Mouse (Mus musculus): Measurements from ENCODE around the gene Chrm4. TPM values are rescaled to one million over a fixed set of nuclear protein-coding genes. Genes with fewer than 3 reads are reported as not detected.

Chrm4 gene
- polyA plus RNA-seq, 1 experiment from 2014 or later = 0.57 TPM

DNA sequence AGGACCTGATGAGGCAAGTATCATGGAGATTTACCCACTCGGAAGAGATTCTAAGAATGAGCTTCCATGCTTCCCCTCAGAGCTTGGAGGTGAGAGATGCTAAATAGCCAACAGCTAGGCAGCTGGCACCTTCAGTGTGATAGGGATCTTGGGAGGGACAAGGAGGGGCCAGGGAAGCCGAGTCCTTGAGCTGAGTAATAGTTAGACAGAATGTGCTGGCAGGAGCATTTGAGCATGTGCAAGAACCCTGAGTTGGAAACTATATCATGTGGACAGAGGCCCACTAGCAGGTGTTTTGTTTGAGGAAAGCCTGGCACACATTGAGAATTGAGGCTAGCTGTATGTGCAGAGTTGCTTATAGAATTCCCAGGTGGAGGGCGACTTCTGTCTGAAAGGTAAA lies 14.4 kb upstream of the Chrm4 start:
- no peaks in the 10 kb centered on the region for H3K27me3 ChIP-seq (ENCODE audit: insufficient read depth, poor library complexity, severe bottlenecking)
- H3K36me3 ChIP-seq = peaks cover 86% of the 10 kb centered on the region
- no peaks in the 10 kb centered on the region for H3K9me3 ChIP-seq
- peaks cover 8% of the 10 kb centered on the region; the same call in 1 of the 2 replicates for H3K4me1 ChIP-seq
- no peak for DNase-seq (ENCODE audit: low spot score)
- H3K27ac ChIP-seq = no peak overlapping the region
- 60% methylated on average over 3 of the region's 3 CpGs for WGBS
- H3K4me3 ChIP-seq = no peak overlapping the region

DNA sequence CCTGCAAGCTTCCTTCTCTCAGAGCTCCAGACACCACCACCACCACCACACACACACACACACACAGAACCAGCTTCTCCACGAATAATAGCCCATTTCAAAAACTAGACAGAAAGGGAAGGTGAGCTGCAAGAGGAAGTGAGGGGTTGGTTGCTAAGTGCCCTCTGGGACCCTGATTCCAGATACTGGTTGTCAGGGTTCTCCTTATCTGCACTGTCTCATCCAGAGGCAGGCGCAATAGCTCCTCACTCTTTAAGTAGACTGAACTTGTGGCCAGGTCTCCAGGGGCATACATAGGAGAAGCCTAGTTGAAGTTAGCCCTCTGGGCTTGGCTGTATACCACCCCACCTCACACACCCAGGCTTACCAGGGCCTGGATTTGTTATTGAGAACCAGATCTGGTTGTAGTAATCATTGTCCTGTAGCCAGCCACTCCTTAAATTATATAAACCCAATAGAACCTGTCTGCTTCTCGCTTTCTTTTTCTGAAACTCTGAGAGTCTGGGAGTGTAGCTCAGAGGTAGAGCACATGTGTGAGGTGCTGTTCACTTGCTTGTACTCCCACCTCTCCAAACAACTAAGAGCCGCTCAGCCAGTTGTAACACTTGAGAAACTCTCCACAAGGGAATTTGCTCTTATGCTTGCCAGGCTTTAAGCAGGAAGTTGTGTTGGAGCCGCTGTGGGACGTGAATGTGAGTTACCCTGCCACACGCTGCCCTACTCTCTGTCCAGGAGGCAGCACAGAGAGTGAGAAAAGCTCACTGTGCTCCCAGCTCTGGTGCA lies 13.5 kb upstream of the Chrm4 start:
- H3K27me3 ChIP-seq (ENCODE audit: insufficient read depth, poor library complexity, severe bottlenecking) = no peaks in the 10 kb centered on the region
- DNase-seq (ENCODE audit: low spot score) = no peak
- peaks cover 8% of the 10 kb centered on the region; the same call in 1 of the 2 replicates for H3K4me1 ChIP-seq
- H3K9me3 ChIP-seq = no peaks in the 10 kb centered on the region
- WGBS = 78% methylated on average over 7 of the region's 7 CpGs
- H3K27ac ChIP-seq = no peak overlapping the region
- no peak overlapping the region for H3K4me3 ChIP-seq
- peaks cover 90% of the 10 kb centered on the region for H3K36me3 ChIP-seq

DNA sequence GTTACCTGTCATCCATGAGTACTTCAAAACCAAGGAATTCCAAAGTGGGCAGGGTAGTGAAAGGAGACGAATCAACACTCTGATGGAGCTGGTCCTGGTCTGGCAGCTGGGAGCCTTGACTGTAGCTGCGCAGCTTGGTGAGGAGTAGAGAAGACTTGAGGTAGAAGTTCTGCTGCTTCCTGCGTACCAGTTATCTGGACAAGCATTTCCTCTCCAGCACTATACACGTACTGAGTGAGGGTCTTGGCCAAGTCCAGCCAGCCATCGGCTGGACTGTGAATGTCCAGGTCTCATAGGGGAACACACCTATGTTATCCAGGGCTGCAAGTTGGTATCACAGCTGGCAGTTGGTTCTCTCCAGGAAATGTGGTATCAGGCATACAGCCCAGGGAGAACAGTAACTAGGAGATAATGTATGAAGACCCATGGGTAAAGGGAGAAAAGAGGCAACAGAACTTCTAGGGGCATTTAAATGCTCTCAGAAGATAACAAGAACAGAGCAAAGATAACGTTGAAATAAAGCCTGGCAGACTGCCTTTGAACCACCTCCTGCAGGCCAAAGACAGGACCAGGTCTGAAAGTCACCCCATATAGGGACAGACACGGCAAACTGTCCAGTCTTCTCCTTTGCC lies 10.6 kb upstream of the Chrm4 start:
- WGBS = 66% methylated on average over 7 of the region's 7 CpGs
- Histone ChIP-seq H3K27me3 (ENCODE audit: insufficient read depth, poor library complexity, severe bottlenecking) (peaks cover 14% of the 10 kb centered on the region), H3K9me3 (no peaks in the 10 kb centered on the region), H3K36me3 (peaks cover 71% of the 10 kb centered on the region), H3K27ac (no peak overlapping the region), H3K4me1 (peaks cover 11% of the 10 kb centered on the region), H3K4me3 (no peak overlapping the region)
- DNase-seq (ENCODE audit: low spot score) = no peak

DNA sequence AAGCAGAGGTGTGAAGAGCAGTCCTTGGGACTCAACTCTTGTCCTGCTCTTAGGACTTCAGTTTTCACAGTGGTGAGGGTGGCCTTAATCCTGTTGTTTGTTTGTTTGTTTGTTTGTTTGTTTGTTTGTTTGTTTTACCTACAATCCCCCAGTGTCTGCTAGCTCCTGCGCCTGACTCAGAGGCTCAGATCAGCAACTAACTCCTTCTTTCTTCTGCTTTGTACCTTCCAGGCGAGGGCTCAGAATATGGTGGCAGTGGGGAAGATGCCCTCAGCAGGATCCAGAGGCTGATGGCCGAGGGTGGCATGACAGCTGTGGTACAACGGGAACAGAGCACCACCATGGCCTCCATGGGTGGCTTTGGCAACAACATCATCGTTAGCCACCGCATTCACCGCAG lies 10.0 kb upstream of the Chrm4 start:
- peaks cover 17% of the 10 kb centered on the region for H3K4me1 ChIP-seq
- H3K4me3 ChIP-seq = no peak overlapping the region
- no peak for DNase-seq (ENCODE audit: low spot score)
- peaks cover 20% of the 10 kb centered on the region for H3K27me3 ChIP-seq (ENCODE audit: insufficient read depth, poor library complexity, severe bottlenecking)
- H3K9me3 ChIP-seq = no peaks in the 10 kb centered on the region
- H3K36me3 ChIP-seq = peaks cover 65% of the 10 kb centered on the region
- H3K27ac ChIP-seq = no peak overlapping the region
- 85% methylated on average over 7 of the region's 7 CpGs for WGBS

DNA sequence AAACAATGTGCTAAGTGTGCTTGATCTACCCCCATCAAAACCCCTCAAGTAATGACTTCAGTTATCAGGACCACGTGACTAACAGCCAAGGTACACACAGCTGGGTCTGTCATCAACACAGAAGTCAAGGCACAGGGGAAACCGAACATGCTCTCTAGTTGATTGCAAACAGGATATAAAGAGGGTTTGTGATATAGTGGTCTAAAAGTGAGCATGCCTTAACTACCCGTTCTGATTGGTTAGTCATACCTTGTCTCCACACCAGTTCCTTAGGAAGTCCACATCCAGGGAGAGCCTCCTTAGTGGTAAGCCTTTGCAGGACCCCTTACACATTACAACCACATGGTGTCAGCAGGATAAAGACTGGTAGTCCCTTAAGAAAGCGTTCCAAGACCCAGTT lies 6.9 kb upstream of the Chrm4 start:
- no peak overlapping the region for H3K4me3 ChIP-seq
- peaks cover 31% of the 10 kb centered on the region for H3K4me1 ChIP-seq
- peaks cover 38% of the 10 kb centered on the region for H3K36me3 ChIP-seq
- WGBS = 60% methylated on average over 4 of the region's 4 CpGs
- no peaks in the 10 kb centered on the region for H3K9me3 ChIP-seq
- peaks cover 49% of the 10 kb centered on the region for H3K27me3 ChIP-seq (ENCODE audit: insufficient read depth, poor library complexity, severe bottlenecking)
- no peak overlapping the region for H3K27ac ChIP-seq
- DNase-seq (ENCODE audit: low spot score) = no peak

DNA sequence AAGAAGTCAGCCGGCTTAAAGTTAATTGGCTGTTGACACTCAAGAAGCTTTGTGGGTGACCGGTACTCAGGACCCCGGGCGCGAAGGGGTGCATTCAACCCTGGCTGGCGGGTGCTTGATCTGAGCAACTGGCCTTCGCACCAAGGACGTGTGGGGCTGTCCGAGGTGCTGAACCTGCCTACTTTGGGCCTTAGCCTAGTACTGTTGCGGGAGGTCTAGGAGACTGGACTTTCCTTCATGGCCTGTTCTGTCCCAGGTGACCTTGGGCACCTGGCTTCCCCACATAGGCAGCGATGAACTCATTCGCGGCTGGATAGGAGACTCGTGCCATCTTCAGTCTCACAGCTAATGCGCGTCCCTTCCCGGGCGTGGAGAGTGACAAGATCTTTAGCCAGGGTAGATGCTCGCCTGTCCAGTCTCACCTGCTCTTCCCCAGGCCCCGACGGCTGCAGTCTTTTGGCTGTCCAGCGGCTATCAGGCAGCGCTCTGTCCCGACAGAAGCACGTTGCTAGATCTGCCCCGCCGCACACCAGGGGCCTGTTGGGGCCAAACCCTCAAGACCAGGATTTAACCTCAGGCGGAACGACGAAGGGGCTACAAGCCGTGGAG lies 5.8 kb upstream of the Chrm4 start:
- H3K4me3 ChIP-seq = peak overlapping the region; percentile 70
- H3K27me3 ChIP-seq (ENCODE audit: insufficient read depth, poor library complexity, severe bottlenecking) = peaks cover 53% of the 10 kb centered on the region
- no peak overlapping the region for H3K27ac ChIP-seq
- DNase-seq (ENCODE audit: low spot score) = no peak
- peaks cover 31% of the 10 kb centered on the region for H3K4me1 ChIP-seq
- 4% methylated on average over 31 of the region's 31 CpGs for WGBS
- no peaks in the 10 kb centered on the region for H3K9me3 ChIP-seq
- H3K36me3 ChIP-seq = peaks cover 28% of the 10 kb centered on the region

DNA sequence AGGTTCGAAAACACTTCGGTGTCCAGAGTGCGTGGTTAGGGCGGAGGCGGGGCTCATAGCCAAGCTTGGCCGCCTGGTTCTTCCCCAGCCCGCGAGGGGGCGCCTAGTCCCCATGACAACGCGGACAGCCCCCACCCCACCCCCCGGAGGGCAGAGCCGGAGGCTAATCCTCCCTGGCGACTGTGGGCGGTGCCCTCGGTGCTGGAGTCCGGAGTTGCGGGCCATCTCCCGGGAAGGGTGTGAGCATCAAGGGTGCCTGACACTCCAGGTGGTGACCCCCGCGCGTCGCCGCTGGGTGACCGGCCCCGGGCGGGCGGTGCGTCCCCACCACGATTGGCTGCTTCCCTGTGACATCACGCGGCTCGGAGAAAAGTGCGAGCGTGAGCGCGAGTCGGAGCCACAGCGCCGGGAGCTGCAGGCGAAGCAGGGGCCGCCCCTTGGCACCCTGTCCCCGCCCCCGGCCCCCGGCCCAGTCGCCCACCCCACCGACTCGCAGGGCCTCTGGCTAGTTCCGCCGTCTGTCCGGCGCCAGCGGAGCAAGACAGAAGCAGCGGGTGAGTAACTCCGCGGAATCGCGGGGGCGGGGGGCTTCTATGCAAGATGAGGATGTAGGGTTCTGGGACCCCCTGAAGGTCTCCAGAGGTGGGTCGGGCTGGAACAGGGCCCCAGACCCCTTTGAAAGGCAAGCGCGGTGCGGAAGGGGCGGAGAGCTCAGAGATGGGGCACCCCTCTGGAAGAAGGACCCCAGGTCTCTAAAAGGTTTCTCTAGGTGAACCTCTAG lies 5.1 kb upstream of the Chrm4 start:
- peak; percentile 90 for DNase-seq (ENCODE audit: low spot score)
- Histone ChIP-seq H3K9me3 (no peaks in the 10 kb centered on the region), H3K36me3 (peaks cover 21% of the 10 kb centered on the region), H3K4me3 (peak overlapping the region; percentile 70), H3K27me3 (ENCODE audit: insufficient read depth, poor library complexity, severe bottlenecking) (peaks cover 59% of the 10 kb centered on the region), H3K27ac (peak overlapping the region; percentile 24; the same call in 1 of the 2 replicates), H3K4me1 (peaks cover 29% of the 10 kb centered on the region)
- 1% methylated on average over 64 of the region's 64 CpGs for WGBS

DNA sequence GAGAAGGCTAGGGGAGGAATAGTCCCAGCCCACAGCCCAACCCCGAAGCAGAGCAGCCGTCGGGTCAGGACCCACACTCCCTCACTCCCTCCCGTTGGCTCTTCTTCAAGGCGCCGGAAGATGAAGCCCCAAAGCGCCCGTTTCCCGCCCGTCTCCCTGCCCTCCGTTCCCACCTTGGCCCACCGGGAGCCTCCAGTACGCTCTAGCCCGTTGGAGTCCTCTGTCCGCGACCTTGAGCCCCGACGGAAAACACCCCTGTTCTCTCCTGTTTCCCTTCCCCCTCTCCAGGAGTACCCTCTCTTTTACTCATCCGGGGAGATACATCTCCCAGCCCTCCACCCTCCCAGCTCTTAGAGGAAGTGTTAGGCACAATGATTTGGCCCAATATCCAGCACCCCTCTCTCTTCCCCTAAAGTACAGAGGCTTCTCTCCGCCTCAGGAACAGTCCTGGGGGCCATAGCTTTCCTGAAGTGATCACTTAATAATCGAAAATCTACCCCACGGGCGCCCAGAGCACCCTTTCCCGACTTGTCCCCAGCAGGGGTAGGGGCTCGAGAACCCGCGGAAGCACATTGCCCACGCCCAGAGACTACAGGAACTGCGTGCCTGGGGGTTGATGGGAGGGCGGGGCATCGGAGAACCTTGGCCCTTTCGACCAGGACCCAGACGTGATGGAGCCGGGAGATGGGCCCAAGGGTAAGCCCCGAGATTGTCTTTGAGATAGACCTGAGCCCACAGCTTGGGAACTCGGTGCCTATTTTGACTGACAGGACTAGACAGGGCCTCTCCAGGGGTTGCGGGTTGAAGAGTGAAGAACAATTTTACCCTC lies 4.2 kb upstream of the Chrm4 start:
- DNase-seq (ENCODE audit: low spot score) = no peak
- H3K4me1 ChIP-seq = peaks cover 35% of the 10 kb centered on the region
- H3K36me3 ChIP-seq = peaks cover 13% of the 10 kb centered on the region
- H3K4me3 ChIP-seq = peak overlapping the region; percentile 70
- WGBS = 3% methylated on average over 37 of the region's 37 CpGs
- H3K27ac ChIP-seq = no peak overlapping the region
- H3K9me3 ChIP-seq = no peaks in the 10 kb centered on the region
- H3K27me3 ChIP-seq (ENCODE audit: insufficient read depth, poor library complexity, severe bottlenecking) = peaks cover 62% of the 10 kb centered on the region

DNA sequence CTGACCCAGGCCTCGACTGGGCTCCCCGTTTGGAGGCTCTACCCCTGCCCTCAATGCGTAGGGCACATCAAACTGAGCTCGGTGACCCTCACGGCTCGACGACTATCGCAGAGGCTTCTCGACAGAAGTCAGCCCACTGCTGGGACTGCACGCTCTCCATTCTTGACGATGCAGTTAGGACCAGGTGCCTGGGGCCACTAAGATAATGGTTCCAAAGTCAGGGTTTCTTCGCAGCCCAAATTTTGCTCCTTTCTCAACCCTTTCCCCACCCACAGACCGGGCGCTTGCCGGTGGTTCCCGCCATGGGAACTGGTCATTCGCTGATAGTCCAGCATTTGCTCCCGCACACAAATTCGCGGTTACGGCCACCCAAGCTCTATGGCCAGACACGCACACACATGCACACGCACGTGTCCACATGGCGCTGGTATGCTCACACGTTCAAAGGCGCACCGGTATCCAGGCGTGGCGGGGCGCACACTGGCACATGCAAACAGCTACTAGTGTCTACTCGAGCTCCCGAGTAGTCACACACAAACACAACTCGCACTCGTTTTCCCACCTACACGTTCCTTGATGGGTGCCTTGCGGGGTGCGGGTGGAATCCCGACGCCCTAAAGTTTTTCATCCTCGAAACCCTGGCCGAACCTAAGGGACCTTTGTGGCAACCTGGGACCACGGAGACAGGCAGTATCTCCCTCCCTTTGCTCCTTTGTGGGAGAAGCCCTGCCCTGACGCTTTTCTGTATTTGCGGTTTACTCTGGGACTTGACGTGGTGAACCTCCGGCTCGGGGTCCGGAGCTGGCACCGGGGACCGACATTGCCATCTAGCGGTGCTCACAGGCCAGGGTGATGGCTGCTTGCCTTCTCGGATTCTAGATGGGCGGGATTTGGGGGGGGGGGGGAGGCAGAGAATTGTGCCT lies 3.4 kb upstream of the Chrm4 start:
- Histone ChIP-seq H3K4me3 (peak overlapping the region; percentile 70), H3K27me3 (ENCODE audit: insufficient read depth, poor library complexity, severe bottlenecking) (peaks cover 62% of the 10 kb centered on the region), H3K27ac (no peak overlapping the region), H3K4me1 (peaks cover 44% of the 10 kb centered on the region), H3K9me3 (no peaks in the 10 kb centered on the region), H3K36me3 (peaks cover 6% of the 10 kb centered on the region)
- DNase-seq (ENCODE audit: low spot score) = peak; percentile 90
- 6% methylated on average over 54 of the region's 54 CpGs for WGBS

DNA sequence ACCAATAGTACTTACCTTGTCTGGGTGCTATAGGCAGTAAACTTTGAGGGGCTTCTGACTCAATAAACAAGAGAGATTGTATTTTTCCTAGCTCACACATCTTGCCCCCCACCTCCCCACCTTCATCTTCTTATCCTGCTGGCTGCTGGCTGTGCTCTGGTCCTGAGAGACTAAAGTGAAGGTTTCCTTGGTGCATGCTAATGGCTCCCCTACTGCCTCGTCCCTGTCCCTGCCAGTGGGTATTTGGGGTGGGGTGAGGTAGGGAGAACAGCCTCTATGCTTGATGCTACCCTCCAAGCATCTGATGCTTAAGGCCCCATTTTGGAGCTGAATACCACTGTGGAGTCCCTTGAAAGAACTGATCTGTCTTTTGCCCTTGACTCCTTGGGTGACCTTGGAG lies 2.3 kb upstream of the Chrm4 start:
- WGBS = 40% methylated on average over 1 of the region's 1 CpGs
- no peaks in the 10 kb centered on the region for H3K9me3 ChIP-seq
- peaks cover 62% of the 10 kb centered on the region for H3K27me3 ChIP-seq (ENCODE audit: insufficient read depth, poor library complexity, severe bottlenecking)
- DNase-seq (ENCODE audit: low spot score) = no peak
- no peak overlapping the region for H3K4me3 ChIP-seq
- H3K36me3 ChIP-seq = 0 out of 2 replicates have a peak, but pooled peaks cover 3% of the 10 kb centered on the region
- peaks cover 54% of the 10 kb centered on the region for H3K4me1 ChIP-seq
- no peak overlapping the region for H3K27ac ChIP-seq

DNA sequence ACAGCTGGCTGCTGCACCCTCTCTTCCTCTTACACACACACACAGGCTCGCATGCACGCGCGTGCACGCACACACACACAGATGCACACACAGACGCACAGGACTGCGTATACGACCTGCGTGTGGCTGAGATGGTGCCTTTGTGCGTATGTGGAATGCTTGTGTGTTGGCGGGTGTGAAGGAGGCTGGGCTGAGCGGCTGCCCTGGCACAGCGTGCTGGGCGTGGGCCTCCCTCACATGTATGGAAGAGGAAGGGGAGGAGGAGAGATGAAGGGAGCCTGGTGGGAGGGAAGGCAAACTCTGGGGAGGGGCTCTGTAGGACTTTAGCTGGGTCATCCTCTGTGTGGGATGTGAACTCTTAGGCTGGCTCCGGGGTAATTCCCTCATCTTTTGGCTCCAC lies 1.6 kb upstream of the Chrm4 start:
- no peak overlapping the region for H3K27ac ChIP-seq
- peak; percentile 72 for DNase-seq (ENCODE audit: low spot score)
- H3K27me3 ChIP-seq (ENCODE audit: insufficient read depth, poor library complexity, severe bottlenecking) = peaks cover 58% of the 10 kb centered on the region
- peaks cover 59% of the 10 kb centered on the region for H3K4me1 ChIP-seq
- no peaks in the 10 kb centered on the region for H3K9me3 ChIP-seq
- no peak overlapping the region for H3K4me3 ChIP-seq
- WGBS = 85% methylated on average over 15 of the region's 15 CpGs
- 0 out of 2 replicates have a peak, but pooled peaks cover 6% of the 10 kb centered on the region for H3K36me3 ChIP-seq
